Mouse (Mus musculus): ENCODE measurements around the gene Prokr2.
"Not testable (repeated sequence)": the region's sequence is repeated elsewhere in the genome, so short reads cannot be mapped to it uniquely, and the experiment has no call there.

The Prokr2 gene

GRCm38 (mm10) chr2:132340350-132340749, 44.9 kb downstream of the Prokr2 start:
- DNase-seq (ENCODE audit: low spot score in 2 of 2) = peak in 1 of 2 experiments; percentile 12

DNA sequence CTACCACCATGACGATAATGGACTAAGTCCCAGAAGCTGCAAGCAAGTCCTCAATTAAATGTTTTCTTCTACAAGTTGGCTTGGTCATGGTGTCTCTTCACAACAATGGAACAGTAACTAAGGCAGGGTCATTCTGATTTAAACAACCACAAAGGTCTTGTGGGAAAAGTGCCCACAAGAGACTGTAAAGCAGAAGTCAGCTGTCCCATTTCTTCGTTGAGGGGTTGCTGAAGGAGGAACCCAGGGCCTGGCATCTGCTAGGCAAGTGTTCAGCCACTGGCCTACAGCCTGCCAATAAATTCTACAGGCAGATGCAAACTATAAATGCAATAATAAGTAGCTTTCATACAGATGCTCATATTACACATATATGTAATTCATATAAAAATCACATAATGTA, 48.0 kb downstream of the Prokr2 start:
- DNase-seq (ENCODE audit: low spot score in 2 of 2) = peak in 1 of 2 experiments; percentile 21

GRCm38 (mm10) chr2:132323541-132323940, 61.7 kb downstream of the Prokr2 start:
- peak in 1 of 2 experiments; percentile 37 for DNase-seq (ENCODE audit: low spot score in 2 of 2)

GRCm38 (mm10) chr2:132320516-132320915, 64.7 kb downstream of the Prokr2 start:
- peak in 1 of 2 experiments; percentile 51 for DNase-seq (ENCODE audit: low spot score in 2 of 2)

- no peak for DNase-seq (ENCODE audit: low spot score in 2 of 2)
Measured at GRCm38 (mm10) chr2:132317178-132317577, 68.1 kb downstream of the Prokr2 start.

- peak; percentile 48 to 79 for DNase-seq (ENCODE audit: low spot score in 2 of 2)
Measured at GRCm38 (mm10) chr2:132316041-132316808, 69.0 kb downstream of the Prokr2 start.

- peak in 1 of 2 experiments; percentile 41 for DNase-seq (ENCODE audit: low spot score in 2 of 2)
Measured at GRCm38 (mm10) chr2:132314057-132314456, 71.2 kb downstream of the Prokr2 start.

DNA sequence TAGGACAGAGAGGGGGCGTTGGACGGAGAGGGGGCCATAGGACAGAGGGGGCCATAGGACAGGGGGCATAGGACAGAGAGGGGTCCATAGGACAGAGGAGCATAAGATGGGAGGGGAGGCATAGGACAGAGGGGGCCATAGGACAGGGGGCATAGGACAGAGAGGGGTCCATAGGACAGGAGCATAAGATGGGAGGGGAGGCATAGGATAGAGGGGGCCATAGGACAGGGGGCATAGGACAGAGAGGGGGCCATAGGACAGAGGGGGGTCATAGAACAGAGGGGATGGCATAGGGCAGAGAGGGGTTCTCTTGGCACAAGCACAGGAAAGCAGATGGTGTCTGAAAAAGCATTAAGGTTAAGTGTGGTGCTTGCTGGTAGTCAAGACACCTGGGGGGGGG, 71.7 kb downstream of the Prokr2 start:
- peak in 1 of 2 experiments; percentile 9 for DNase-seq (ENCODE audit: low spot score in 2 of 2)

DNA sequence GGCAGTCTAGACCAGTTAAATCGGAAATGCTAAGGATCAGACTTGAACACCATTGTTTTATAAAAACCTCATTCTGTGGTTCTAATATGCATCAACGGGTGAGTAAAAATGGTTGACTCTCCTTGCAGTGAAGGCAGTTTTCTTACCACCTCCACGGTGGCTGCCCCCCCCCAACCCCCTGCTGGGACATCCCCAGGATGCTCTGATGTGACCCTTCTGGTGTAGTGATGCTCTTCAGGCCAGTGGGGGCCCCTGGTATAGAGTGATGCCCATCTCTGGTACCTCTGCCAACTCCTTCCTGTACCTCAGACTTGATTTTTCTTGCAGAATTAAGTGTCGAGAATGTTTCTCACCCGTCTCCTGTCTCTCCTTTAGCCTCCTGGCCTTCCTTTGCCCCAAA, 72.6 kb downstream of the Prokr2 start:
- DNase-seq (ENCODE audit: low spot score in 2 of 2) = peak in 1 of 2 experiments; percentile 26

GRCm38 (mm10) chr2:132309398-132309930, 75.8 kb downstream of the Prokr2 start:
- no peak for DNase-seq (ENCODE audit: low spot score in 2 of 2)

GRCm38 (mm10) chr2:132308829-132309228, 76.4 kb downstream of the Prokr2 start:
- no peak for DNase-seq (ENCODE audit: low spot score in 2 of 2)

DNA sequence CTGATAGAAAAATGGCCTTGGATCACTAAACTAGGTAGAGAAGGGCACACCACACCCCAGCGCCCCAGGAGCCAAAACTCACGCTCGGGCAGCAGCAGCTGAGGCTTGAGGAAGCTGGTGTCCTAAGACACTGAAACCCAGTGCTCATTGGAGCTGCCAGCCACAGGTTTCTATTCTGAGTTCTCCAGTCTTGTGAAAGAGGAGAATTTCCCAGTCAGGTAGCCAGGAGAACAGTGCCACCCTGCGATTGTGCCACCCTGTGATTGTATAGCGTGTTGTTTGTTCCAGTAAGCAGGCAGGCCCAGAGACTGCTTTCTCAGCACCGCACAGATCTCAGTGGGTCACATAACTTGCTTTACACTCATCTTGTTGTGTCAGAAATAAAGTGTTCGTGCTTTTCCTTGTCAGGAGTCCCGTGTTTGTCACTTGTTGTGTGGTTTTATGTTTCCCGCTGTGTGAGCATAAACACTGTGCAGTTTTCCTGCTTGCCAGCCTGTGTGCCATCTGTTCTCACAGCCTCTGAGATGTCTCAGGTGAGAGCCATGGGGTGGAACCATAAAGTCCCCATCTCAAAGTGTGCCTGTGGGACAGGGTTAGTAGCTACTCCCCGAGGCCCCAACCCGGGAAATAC, 77.9 kb downstream of the Prokr2 start:
- DNase-seq (ENCODE audit: low spot score in 2 of 2) = no peak

- no peak for DNase-seq (ENCODE audit: low spot score in 2 of 2)
Measured at GRCm38 (mm10) chr2:132305988-132306387, 79.3 kb downstream of the Prokr2 start.

DNA sequence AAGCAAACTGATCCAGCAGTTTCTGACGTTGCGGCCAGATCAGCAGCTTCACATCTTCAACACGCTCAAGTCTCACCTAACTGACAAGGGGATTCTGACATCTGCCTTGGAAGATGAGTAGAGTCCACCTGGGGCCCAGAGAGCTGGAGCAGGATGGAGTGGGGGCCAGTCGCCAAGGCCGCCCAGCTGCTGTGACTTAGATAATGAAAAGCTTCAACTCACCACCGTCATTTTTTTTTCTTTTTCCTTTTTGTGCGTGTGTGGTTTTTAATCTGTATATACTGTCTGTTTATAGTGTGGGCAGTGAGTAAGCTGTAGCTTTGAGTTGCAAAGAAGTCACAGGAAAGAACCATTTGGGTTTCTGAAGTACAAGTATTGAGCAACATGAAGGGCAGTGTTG, 80.1 kb downstream of the Prokr2 start:
- no peak for DNase-seq (ENCODE audit: low spot score in 2 of 2)

DNA sequence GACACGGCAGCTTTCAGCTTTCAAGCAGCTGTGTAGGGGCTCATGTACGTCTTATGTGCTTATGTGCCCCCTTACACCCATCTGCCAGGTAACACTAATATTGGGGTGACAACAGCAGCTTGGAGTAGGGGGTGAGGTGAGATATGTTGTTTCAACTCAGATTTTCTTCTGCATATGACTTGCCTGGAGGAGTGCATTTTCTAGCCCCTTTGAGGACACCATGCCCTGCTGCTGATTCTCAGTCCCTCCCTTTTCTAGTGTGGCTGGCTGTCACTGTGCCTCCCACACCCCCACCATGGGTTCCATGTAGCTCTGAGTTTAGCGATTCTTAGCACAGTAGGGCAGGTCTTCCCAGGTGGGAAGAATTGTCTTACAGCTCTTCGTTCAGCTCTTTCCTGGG, 83.8 kb downstream of the Prokr2 start:
- DNase-seq (ENCODE audit: low spot score in 2 of 2) = no peak

DNA sequence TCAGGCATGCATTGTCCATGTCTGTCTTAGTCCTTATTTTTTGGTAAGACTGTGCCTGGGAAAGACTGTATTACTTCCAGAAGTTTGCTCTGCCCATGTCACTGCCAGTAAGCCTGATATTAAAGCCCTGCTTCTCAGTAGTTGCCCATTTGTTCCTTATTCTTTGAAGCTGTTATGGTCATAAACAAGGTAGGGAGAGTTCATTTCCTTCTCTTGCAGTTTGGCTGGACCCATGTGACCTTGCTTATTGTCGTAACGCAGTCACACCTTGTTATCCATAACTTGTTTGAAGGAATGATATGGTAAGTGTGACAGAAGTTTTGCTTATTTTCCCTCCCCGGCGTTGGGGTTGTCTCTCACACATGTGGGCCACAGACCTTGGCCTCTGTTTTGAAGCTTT, 87.0 kb downstream of the Prokr2 start:
- DNase-seq (ENCODE audit: low spot score in 2 of 2) = no peak

GRCm38 (mm10) chr2:132293694-132294450, 91.4 kb downstream of the Prokr2 start:
- no peak for DNase-seq (ENCODE audit: low spot score in 2 of 2)

DNA sequence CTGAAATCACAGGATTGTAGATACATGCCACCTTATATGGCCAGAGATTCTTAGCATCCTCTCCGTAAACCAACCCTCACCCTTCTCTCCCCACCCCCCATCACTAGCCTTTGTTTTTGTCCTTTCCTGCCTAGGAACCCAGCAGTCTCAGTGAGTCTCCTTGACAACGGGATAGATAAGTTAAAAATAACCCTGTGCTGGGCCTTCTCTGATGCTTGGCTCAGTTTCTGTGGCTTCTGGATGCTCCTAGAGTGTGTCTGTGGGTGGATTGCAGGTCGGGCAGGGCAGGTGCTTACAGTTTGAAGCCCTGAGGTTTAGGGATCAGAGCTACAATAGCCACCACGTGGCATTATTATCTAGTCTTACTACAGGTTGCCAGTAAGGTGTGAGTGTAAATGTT, 93.2 kb downstream of the Prokr2 start:
- no peak for DNase-seq (ENCODE audit: low spot score in 2 of 2)

DNA sequence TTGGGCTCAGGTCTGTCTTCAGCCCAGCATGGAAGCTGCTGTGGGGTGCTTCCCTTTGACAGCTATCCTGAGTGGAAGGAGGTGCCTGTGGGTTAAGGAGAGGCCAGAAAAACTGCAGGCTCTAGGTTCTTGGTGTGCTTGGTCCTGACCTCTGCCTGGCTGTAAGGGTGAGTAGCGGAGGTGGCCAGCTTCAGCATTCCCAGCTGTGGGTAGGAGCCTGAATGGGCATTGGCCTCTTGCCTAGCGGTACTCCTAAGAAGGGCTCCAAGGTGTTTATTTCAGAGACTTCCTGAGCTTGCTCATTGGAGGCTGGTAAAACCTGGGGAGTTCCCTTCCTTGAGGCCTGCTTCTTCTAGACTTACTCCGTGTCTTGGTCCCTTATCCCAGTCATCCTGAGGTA, 94.0 kb downstream of the Prokr2 start:
- no peak for DNase-seq (ENCODE audit: low spot score in 2 of 2)

DNA sequence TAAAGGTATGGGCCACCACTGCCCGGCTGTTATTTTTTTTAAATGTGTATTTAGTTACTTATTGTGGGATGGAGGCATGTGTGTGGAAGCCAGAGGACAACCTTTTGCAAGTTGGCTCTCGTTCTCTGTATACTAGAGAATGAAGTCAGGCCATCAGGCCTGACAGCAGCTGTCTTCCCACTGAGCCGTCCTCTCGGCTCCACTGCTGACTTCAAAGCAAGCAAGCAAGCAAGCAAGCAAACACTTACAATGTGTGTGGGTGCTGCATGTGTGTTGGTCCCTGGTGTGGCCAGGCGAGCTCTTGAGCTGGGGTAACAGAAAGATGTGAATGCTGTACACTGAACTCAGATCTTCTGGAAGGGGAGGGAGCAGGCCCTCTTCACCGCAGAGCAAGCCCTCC, 94.4 kb downstream of the Prokr2 start:
- no peak for DNase-seq (ENCODE audit: low spot score in 2 of 2)

GRCm38 (mm10) chr2:132289213-132289612, 96.0 kb downstream of the Prokr2 start:
- not testable (repeated sequence) for DNase-seq (ENCODE audit: low spot score in 2 of 2)

Measured in spleen, postnatal 4 days (tissue).